Mouse (Mus musculus): Measurements from ENCODE around the gene Dnajc11.

The Dnajc11 gene

GRCm38 (mm10) chr4:151932576-151933504 is 651 bp upstream of the Dnajc11 start:
- DNase-seq (ENCODE audit: low read depth, low spot score) = no peak

- no peak for DNase-seq (ENCODE audit: low read depth, low spot score)
Observed at GRCm38 (mm10) chr4:151934215-151934572, 703 bp downstream of the Dnajc11 start.

GRCm38 (mm10) chr4:151937441-151937840 is 4.0 kb downstream of the Dnajc11 start:
- DNase-seq (ENCODE audit: low read depth, low spot score) = no peak

GRCm38 (mm10) chr4:151938089-151938488 is 4.6 kb downstream of the Dnajc11 start:
- DNase-seq (ENCODE audit: low read depth, low spot score) = no peak

- DNase-seq (ENCODE audit: low read depth, low spot score) = no peak
Observed at GRCm38 (mm10) chr4:151946211-151946610, 12.7 kb downstream of the Dnajc11 start.

- DNase-seq (ENCODE audit: low read depth, low spot score) = peak; percentile 37
Observed at GRCm38 (mm10) chr4:151948497-151949471, 15.3 kb downstream of the Dnajc11 start.

- no peak for DNase-seq (ENCODE audit: low read depth, low spot score)
Observed at GRCm38 (mm10) chr4:151953209-151953608, 19.7 kb downstream of the Dnajc11 start.

GRCm38 (mm10) chr4:151955791-151956190 is 22.3 kb downstream of the Dnajc11 start:
- no peak for DNase-seq (ENCODE audit: low read depth, low spot score)

- DNase-seq (ENCODE audit: low read depth, low spot score) = no peak
Observed at GRCm38 (mm10) chr4:151957584-151958315, 24.3 kb downstream of the Dnajc11 start.

- no peak for DNase-seq (ENCODE audit: low read depth, low spot score)
Observed at GRCm38 (mm10) chr4:151959849-151960512, 26.5 kb downstream of the Dnajc11 start.

GRCm38 (mm10) chr4:151960513-151960854 is 27.0 kb downstream of the Dnajc11 start:
- DNase-seq (ENCODE audit: low read depth, low spot score) = no peak

- DNase-seq (ENCODE audit: low read depth, low spot score) = no peak
Observed at GRCm38 (mm10) chr4:151962817-151963216, 29.3 kb downstream of the Dnajc11 start.

GRCm38 (mm10) chr4:151968204-151968921 is 34.9 kb downstream of the Dnajc11 start:
- peak; percentile 24 for DNase-seq (ENCODE audit: low read depth, low spot score)

GRCm38 (mm10) chr4:151972221-151972967 is 38.9 kb downstream of the Dnajc11 start:
- peak; percentile 51 for DNase-seq (ENCODE audit: low read depth, low spot score)

GRCm38 (mm10) chr4:151975441-151975840 is 42.0 kb downstream of the Dnajc11 start:
- DNase-seq (ENCODE audit: low read depth, low spot score) = no peak

- DNase-seq (ENCODE audit: low read depth, low spot score) = peak; percentile 85
Observed at GRCm38 (mm10) chr4:151977748-151978147, 44.3 kb downstream of the Dnajc11 start.

GRCm38 (mm10) chr4:151980699-151981098 is 47.2 kb downstream of the Dnajc11 start:
- peak; percentile 33 for DNase-seq (ENCODE audit: low read depth, low spot score)

- DNase-seq (ENCODE audit: low read depth, low spot score) = peak; percentile 86
Observed at GRCm38 (mm10) chr4:151981363-151981762, 47.9 kb downstream of the Dnajc11 start.

- DNase-seq (ENCODE audit: low read depth, low spot score) = no peak
Observed at GRCm38 (mm10) chr4:151983043-151983442, 49.6 kb downstream of the Dnajc11 start.

GRCm38 (mm10) chr4:151983560-151983959 is 50.1 kb downstream of the Dnajc11 start:
- DNase-seq (ENCODE audit: low read depth, low spot score) = no peak

All from brain, adult 2 months (tissue).